Mouse (Mus musculus) stomach, embryonic 15.5 days (tissue): ENCODE results near the gene Npas3. TPM values are rescaled to one million over a fixed set of nuclear protein-coding genes. Genes with fewer than 3 reads are reported as not detected.

ENCODE experiments used
- ATAC-seq: fragments of 200-750 bp; cut with Nextera tagmentation; 2 replicates; pipeline ENCODE4 v1.8.0; 2017; ENCODE audit warnings: low read depth, moderate number of reproducible peaks, moderate TSS enrichment; ENCODE audit not compliant: insufficient read depth, low FRiP score
- H3K27ac ChIP-seq: fragments of 300-500 bp; sonication (generic); 2 replicates; pipeline ENCODE4 v1.5.1; 2015; ENCODE audit warnings: mild to moderate bottlenecking, inconsistent platforms
- H3K27me3 ChIP-seq: fragments of 300-500 bp; sonication (generic); replicated peaks from 2 replicates; pipeline ENCODE4 v1.6.1; 2015; ENCODE audit warnings: inconsistent platforms
- H3K36me3 ChIP-seq: fragments of 300-500 bp; sonication (generic); 2 replicates; pipeline ENCODE4 v1.6.1; 2015; ENCODE audit warnings: inconsistent platforms
- H3K4me1 ChIP-seq: fragments of 300-500 bp; sonication (generic); 2 replicates; pipeline ENCODE4 v1.6.1; 2015; ENCODE audit warnings: inconsistent platforms
- H3K4me2 ChIP-seq: fragments of 300-500 bp; sonication (generic); 2 replicates; pipeline ENCODE4 v1.6.1; 2015; ENCODE audit warnings: mild to moderate bottlenecking, inconsistent platforms
- H3K4me3 ChIP-seq: fragments of 300-500 bp; sonication (generic); replicated peaks from 2 replicates; pipeline ENCODE4 v1.5.1; 2015; ENCODE audit warnings: inconsistent platforms
- H3K9ac ChIP-seq: fragments of 300-500 bp; sonication (generic); 2 replicates; pipeline ENCODE4 v1.6.1; 2015; ENCODE audit warnings: inconsistent platforms
- H3K9me3 ChIP-seq: fragments of 300-500 bp; sonication (generic); 2 replicates; pipeline ENCODE4 v1.6.1; 2016; ENCODE audit warnings: inconsistent platforms
- WGBS: fragments of 180-500 bp; shearing (Covaris S2); methylation state at CpG from one replicate; pipeline ENCODE4 v1.1.7; 2015; 5-methylcytosine and 5-hydroxymethylcytosine counted together
- polyA plus RNA-seq: library from polyadenylated mRNA; unstranded; fragments of >200 nt; fragmentation: Nextera tagmentation; extraction: Ambion mirVana; gene quantifications from 2 replicates; pipeline ENCODE4 v1.2.1, GENCODE M21; 2015

Npas3 gene
- polyA plus RNA-seq, 1 experiment from 2014 or later = 3.0 TPM

DNA sequence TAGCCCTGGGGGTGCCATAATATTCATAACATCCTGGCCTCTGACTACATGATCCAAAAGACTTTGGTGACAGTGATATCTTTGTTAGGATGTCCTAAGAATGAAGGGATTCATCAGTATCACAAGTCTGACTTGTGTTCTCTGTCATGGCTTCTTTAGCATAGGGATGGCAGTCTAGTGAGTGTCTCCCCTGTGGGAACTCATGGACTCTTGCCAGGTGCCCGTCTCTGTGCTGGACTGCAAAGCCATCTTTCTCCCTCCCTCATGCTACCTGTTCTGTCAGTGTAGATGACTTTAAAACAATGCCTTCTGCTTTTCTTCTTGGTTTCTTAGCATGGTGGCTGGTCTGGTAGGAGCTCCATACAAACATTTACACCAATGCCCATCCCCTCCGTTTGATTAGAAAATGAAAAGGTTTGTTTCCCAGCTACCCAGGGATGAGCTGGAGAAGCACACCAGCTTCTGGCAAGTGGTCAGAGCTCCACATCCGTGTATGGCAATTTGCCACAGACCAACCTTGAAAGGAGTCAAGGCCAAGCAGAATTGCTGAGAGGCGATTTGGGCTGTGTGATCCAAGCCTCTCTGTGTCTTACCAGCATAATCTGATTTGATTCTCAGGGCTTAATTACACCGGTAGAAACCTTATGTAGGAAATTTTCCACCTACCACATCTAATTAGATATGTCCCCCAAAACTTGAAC is 616.1 kb downstream of the Npas3 start:
- Histone ChIP-seq H3K27ac (no peak overlapping the region), H3K9me3 (no peaks in the 10 kb centered on the region), H3K36me3 (no peaks in the 10 kb centered on the region), H3K27me3 (no peaks in the 10 kb centered on the region), H3K9ac (no peak overlapping the region), H3K4me1 (no peaks in the 10 kb centered on the region), H3K4me2 (no peak overlapping the region), H3K4me3 (no peak overlapping the region)
- 77% methylated on average over 5 of the region's 5 CpGs for WGBS
- no peak for ATAC-seq

DNA sequence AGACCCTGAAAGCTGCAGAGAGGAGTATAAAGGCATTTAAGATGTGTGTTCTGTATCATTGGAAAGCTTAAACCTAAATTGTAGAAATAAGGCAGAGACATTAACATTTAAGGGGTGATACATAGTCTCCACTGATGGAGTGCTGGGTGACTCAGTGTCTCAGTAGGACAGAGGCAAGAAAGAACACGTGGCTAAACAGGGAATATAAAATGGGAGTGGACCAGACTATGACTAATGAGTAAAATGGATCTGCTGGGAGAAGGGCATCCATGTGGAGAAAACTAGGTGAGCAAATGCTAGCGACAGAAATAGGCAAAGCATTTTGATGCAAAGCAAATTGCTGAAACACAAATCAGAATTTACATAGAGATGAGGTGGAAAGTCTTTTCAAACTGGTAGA is 617.2 kb downstream of the Npas3 start:
- Histone ChIP-seq H3K27me3 (no peaks in the 10 kb centered on the region), H3K4me3 (no peak overlapping the region), H3K36me3 (no peaks in the 10 kb centered on the region), H3K4me2 (no peak overlapping the region), H3K9me3 (no peaks in the 10 kb centered on the region), H3K27ac (no peak overlapping the region), H3K9ac (no peak overlapping the region), H3K4me1 (no peaks in the 10 kb centered on the region)
- no peak for ATAC-seq
- WGBS = 57% methylated on average over 2 of the region's 2 CpGs

DNA sequence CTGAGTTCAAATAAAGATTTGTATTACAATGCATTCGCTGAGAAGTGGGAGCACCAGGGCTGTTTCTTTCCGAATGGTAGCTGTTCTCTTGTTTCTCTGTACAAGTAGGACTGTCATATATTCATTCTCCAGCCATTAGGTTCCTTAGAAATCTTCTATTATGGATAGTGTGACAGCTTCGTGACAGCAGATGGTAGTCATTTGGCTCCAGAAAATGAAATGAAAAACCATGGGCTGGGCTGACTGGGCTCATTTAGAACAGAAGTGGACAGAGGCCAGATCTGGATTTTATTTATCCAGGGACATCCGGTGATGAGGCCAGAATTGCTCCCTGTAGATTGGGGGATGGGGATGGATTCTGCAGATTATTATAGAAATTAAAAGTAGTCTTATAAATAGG is 621.5 kb downstream of the Npas3 start:
- Histone ChIP-seq H3K9me3 (no peaks in the 10 kb centered on the region), H3K4me2 (no peak overlapping the region), H3K27me3 (no peaks in the 10 kb centered on the region), H3K27ac (no peak overlapping the region), H3K4me3 (no peak overlapping the region), H3K4me1 (no peaks in the 10 kb centered on the region), H3K9ac (no peak overlapping the region), H3K36me3 (no peaks in the 10 kb centered on the region)
- 64% methylated on average over 4 of the region's 4 CpGs for WGBS
- no peak for ATAC-seq

DNA sequence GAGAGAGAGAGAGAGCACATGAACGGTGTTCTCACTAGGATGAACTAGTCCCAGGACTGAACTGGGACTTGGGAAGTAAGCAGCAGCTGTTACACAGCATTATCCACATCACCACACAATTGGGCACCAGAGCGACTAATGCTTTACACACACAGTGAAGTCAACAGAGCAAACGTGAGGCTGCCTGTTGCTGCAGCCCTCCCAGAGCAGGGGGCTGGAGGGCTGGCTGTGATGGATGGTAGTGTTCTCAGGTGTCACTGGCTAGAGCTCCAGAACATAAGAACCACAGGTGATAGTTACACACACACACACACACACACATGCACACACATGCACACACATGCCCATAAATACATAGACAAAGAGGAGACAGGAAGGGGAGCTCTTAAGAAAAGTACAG is 626.7 kb downstream of the Npas3 start:
- Histone ChIP-seq H3K4me2 (no peak overlapping the region), H3K27me3 (no peaks in the 10 kb centered on the region), H3K4me3 (no peak overlapping the region), H3K4me1 (no peaks in the 10 kb centered on the region), H3K9me3 (no peaks in the 10 kb centered on the region), H3K9ac (no peak overlapping the region), H3K27ac (no peak overlapping the region), H3K36me3 (no peaks in the 10 kb centered on the region)
- 67% methylated on average over 3 of the region's 3 CpGs for WGBS
- ATAC-seq = no peak

DNA sequence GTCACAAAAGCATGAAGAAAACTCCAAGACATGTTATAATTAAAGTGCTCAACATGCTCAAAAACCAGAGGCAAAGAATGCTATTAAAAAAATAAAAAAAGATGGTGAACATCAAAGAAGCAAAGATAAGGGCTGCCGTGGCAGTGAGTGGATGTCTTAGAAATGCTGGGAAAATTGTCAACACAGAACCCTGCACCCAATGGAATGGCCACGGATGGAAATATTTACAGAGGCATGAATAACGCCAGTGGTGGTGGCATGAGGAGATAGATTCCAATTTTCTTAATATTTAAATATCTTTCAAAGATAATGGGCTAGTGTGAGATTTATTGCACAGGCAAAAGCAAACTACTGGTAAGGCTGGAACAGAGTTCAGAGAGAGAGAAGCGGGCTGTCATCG is 628.2 kb downstream of the Npas3 start:
- no peak for ATAC-seq
- Histone ChIP-seq H3K9me3 (no peaks in the 10 kb centered on the region), H3K9ac (no peak overlapping the region), H3K36me3 (no peaks in the 10 kb centered on the region), H3K27ac (no peak overlapping the region), H3K4me2 (no peak overlapping the region), H3K4me1 (no peaks in the 10 kb centered on the region), H3K4me3 (no peak overlapping the region), H3K27me3 (no peaks in the 10 kb centered on the region)
- 43% methylated on average over 5 of the region's 5 CpGs for WGBS

DNA sequence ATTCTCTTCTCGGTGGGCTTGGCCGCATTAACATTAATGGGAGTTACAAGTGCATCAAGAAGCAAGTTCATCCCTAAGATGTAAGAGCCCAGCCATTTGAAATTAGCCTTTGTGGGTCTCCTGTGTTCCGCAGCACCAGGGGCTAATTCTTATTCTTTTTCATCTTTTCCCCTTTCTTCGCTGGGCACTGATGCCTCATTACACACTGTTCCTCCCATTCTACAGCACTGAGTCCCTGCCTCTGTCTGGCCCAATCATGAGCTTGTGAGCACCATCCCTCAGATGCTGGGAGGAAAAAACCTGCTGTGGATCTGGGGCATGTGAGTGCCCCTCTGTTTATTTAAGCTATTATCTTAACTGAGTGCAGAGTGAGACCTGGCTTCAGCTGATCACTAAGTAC is 633.2 kb downstream of the Npas3 start:
- no peaks in the 10 kb centered on the region for H3K36me3 ChIP-seq
- H3K27me3 ChIP-seq = no peaks in the 10 kb centered on the region
- no peak overlapping the region for H3K4me2 ChIP-seq
- no peak overlapping the region for H3K4me3 ChIP-seq
- H3K9ac ChIP-seq = no peak overlapping the region
- no peak overlapping the region for H3K27ac ChIP-seq
- H3K9me3 ChIP-seq = no peaks in the 10 kb centered on the region
- ATAC-seq = no peak
- WGBS = 86% methylated on average over 4 of the region's 4 CpGs
- no peaks in the 10 kb centered on the region for H3K4me1 ChIP-seq

DNA sequence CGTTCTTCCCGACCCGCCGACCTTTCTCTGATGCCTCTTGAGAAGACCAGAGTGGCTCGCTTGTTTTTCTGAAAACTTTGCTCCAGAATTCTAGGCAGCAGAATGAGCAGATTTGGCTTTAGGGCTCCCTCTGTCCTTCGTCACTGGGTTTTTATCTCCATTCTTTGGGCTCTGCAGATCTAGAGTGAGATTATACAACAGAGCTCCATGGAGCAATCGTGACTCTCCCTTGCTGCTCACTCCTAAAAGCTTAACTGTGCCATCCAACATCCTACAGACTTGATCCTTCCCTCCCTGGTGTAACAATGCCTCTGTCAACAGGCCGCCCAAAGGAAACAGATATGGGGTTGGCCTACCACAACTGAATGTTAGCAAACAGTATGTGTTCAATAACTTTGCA is 634.4 kb downstream of the Npas3 start:
- H3K9ac ChIP-seq = no peak overlapping the region
- H3K36me3 ChIP-seq = no peaks in the 10 kb centered on the region
- no peaks in the 10 kb centered on the region for H3K9me3 ChIP-seq
- ATAC-seq = no peak
- no peak overlapping the region for H3K4me3 ChIP-seq
- 74% methylated on average over 8 of the region's 8 CpGs for WGBS
- no peak overlapping the region for H3K27ac ChIP-seq
- no peaks in the 10 kb centered on the region for H3K27me3 ChIP-seq
- H3K4me1 ChIP-seq = no peaks in the 10 kb centered on the region
- no peak overlapping the region for H3K4me2 ChIP-seq

DNA sequence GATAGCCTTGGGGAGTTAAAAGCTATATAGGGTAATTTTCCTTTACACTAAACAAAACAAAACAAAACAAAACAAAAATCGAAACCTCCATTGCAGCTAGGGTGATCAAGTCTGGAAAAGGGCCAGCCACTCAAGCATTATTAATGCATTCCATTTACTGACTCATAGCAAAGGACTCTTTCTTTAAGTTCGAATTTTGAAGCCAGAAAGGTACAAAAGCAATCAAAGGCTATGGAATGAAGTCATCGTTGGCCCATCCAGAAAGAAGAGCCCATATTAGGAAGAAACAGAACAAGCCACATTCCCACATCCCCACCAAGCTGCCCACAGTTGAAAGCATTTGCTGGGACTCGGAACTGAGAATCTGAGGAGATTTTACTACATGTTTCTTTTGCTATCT is 640.1 kb downstream of the Npas3 start:
- WGBS = 50% methylated on average over 4 of the region's 4 CpGs

DNA sequence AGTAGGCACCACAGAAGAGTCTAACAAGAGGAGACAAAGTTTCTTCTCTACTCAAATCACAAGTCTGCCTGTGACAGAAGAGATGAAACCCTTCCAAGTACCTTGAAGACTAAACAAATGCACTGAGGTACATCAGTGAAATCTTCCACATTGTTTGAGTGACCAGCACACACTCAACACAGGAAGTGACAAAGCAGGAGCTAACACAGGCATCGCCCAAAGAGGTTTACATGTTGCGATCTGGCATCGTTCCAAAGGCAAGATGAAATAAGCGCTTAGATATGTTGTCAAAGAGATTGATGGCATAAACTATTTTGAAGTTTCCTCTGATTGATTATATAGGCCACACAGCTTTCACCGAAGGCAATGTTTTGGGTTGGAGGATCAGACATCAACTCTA is 647.4 kb downstream of the Npas3 start:
- no peaks in the 10 kb centered on the region for H3K27me3 ChIP-seq
- no peaks in the 10 kb centered on the region for H3K36me3 ChIP-seq
- H3K4me1 ChIP-seq = no peaks in the 10 kb centered on the region
- no peak overlapping the region for H3K4me2 ChIP-seq
- WGBS = 50% methylated on average over 5 of the region's 5 CpGs
- no peak overlapping the region for H3K27ac ChIP-seq
- H3K9ac ChIP-seq = no peak overlapping the region
- H3K4me3 ChIP-seq = no peak overlapping the region
- no peaks in the 10 kb centered on the region for H3K9me3 ChIP-seq
- ATAC-seq = no peak

More for the DNA sequence above, 640.1 kb downstream of the Npas3 start:
- H3K36me3 ChIP-seq = no peaks in the 10 kb centered on the region
- no peak overlapping the region for H3K9ac ChIP-seq
- no peaks in the 10 kb centered on the region for H3K27me3 ChIP-seq
- no peaks in the 10 kb centered on the region for H3K9me3 ChIP-seq
- no peak overlapping the region for H3K4me3 ChIP-seq
- no peak overlapping the region for H3K4me2 ChIP-seq
- H3K27ac ChIP-seq = no peak overlapping the region
- no peak for ATAC-seq
- H3K4me1 ChIP-seq = no peaks in the 10 kb centered on the region

DNA sequence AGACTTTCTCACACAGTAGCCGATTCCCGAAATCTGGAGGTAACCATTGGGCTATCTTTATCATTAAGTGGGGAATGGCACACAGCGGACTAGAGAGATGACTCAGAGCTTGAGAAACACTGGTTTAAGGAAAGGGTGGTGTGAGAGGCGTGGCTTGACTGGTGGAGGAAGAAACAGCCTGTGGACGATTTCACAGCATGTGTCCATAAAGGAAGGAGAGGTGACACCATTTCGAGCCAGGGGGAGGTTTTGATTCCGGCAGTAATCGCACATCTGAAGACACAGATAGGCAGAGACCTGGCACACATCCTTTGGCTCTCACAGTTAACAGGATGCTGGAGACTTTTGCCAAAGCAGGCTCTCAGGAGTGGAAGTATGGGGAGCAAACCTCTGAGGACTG is 660.3 kb downstream of the Npas3 start:
- Histone ChIP-seq H3K27ac (no peak overlapping the region), H3K9me3 (no peaks in the 10 kb centered on the region), H3K4me3 (no peak overlapping the region), H3K4me2 (no peak overlapping the region), H3K36me3 (no peaks in the 10 kb centered on the region), H3K27me3 (no peaks in the 10 kb centered on the region), H3K9ac (no peak overlapping the region), H3K4me1 (no peaks in the 10 kb centered on the region)
- 79% methylated on average over 8 of the region's 8 CpGs for WGBS
- no peak for ATAC-seq

DNA sequence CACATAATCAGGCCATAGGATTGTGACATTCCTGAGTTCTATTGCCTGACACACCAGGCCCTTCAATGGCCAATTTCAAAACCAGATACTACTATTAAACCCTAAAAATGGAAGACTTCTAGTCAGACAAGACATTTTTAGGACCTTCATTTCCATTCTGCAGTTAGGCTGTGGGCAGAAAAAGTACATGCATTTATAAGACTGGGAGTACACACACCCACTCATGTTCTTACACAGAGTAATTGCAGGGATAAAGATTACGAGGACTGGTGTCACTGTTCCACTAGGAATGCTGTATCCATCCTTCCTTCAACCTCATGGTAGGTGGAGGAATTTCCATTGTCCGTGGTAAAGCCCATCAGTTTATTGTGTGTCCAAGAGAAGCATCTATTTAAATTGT is 661.7 kb downstream of the Npas3 start:
- no peak for ATAC-seq
- Histone ChIP-seq H3K9me3 (no peaks in the 10 kb centered on the region), H3K36me3 (no peaks in the 10 kb centered on the region), H3K4me3 (no peak overlapping the region), H3K4me2 (no peak overlapping the region), H3K27me3 (no peaks in the 10 kb centered on the region), H3K4me1 (no peaks in the 10 kb centered on the region), H3K27ac (no peak overlapping the region), H3K9ac (no peak overlapping the region)
- 79% methylated on average over 2 of the region's 2 CpGs for WGBS

DNA sequence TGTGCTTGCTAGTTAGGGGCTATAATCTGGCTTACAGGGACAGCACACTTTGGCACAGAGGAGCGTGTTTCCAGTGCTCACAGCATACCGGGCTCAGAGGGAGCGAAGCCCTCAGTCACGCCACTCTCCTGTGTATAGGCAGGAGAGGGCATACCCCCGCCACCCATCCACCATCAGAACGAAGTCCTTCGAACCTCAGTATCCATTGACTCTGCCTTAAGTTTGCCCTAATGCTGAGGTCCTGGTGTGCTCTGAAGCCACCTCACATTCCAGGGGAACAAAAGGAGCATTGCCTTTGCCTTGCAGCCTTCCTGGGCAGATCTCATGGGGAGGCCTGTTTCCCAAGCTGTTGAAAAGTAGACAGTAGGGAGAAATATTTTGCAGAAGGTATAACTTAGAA is 673.7 kb downstream of the Npas3 start:
- Histone ChIP-seq H3K4me3 (no peak overlapping the region), H3K27me3 (no peaks in the 10 kb centered on the region), H3K9me3 (no peaks in the 10 kb centered on the region; the same call in 1 of the 2 replicates), H3K4me1 (no peaks in the 10 kb centered on the region), H3K9ac (no peak overlapping the region), H3K4me2 (no peak overlapping the region), H3K36me3 (no peaks in the 10 kb centered on the region), H3K27ac (no peak overlapping the region)
- ATAC-seq = no peak
- 91% methylated on average over 7 of the region's 7 CpGs for WGBS

DNA sequence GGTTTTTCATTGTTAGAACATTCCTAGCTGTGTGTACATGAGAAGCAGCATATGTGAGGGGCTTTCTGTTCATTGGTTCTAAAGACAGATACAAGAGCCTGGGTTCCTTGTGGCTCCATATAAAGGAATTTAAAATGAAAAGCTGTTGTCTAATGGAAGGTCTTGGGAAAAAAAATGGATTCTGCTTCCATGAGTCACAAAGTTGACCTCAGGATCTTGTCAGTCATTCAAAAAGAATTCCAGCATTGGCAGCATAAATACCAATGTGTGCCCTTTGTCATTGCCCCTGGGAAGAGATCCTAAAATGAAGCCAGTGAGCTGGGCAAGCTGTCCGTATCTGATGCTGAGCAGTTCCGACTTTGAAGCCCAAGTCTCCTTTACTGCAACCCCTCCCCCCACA is 700.3 kb downstream of the Npas3 start:
- H3K4me1 ChIP-seq = no peaks in the 10 kb centered on the region

More for the DNA sequence above, 700.3 kb downstream of the Npas3 start:
- no peak overlapping the region for H3K27ac ChIP-seq
- no peak overlapping the region for H3K4me3 ChIP-seq
- ATAC-seq = no peak
- H3K9me3 ChIP-seq = no peaks in the 10 kb centered on the region
- H3K27me3 ChIP-seq = no peaks in the 10 kb centered on the region
- H3K4me2 ChIP-seq = no peak overlapping the region
- 88% methylated on average over 2 of the region's 2 CpGs for WGBS
- H3K36me3 ChIP-seq = no peaks in the 10 kb centered on the region
- no peak overlapping the region for H3K9ac ChIP-seq
